Mouse (Mus musculus) spleen, postnatal 4 days (tissue): ENCODE results near the gene Col9a2.
"Not testable (repeated sequence)": the region's sequence is repeated elsewhere in the genome, so short reads cannot be mapped to it uniquely, and the experiment has no call there.

Experiments
- DNase-seq, 2 experiments: peaks; one replicate each; pipeline ENCODE4 v3.0.0; 2022; ENCODE audit warnings: low spot score in 2 of 2

Col9a2 gene

GRCm38 (mm10) chr4:121020040-121020790 is 19.0 kb upstream of the Col9a2 start:
- DNase-seq, result no peak

- no peak for DNase-seq
Observed at GRCm38 (mm10) chr4:121021911-121022310, 17.3 kb upstream of the Col9a2 start.

- DNase-seq, result no peak
Observed at GRCm38 (mm10) chr4:121023464-121023863, 15.7 kb upstream of the Col9a2 start.

GRCm38 (mm10) chr4:121023941-121024340 is 15.2 kb upstream of the Col9a2 start:
- peak; percentile 61 to 72 for DNase-seq

- DNase-seq, result no peak
Observed at GRCm38 (mm10) chr4:121025681-121026080, 13.5 kb upstream of the Col9a2 start.

GRCm38 (mm10) chr4:121028146-121028545 is 11.0 kb upstream of the Col9a2 start:
- DNase-seq, result no peak

- DNase-seq, result peak; percentile 64 to 88
Observed at GRCm38 (mm10) chr4:121028659-121029392, 10.4 kb upstream of the Col9a2 start.

GRCm38 (mm10) chr4:121029632-121030031 is 9.6 kb upstream of the Col9a2 start:
- DNase-seq, result no peak

- DNase-seq, result no peak
Observed at GRCm38 (mm10) chr4:121031440-121031839, 7.7 kb upstream of the Col9a2 start.

- DNase-seq, result peak in 1 of 2 experiments; percentile 63
Observed at GRCm38 (mm10) chr4:121033006-121033405, 6.2 kb upstream of the Col9a2 start.

GRCm38 (mm10) chr4:121040323-121040722 is 1.1 kb downstream of the Col9a2 start:
- DNase-seq, result no peak

- peak; percentile 55 to 81 for DNase-seq
Observed at GRCm38 (mm10) chr4:121040897-121041671, 1.9 kb downstream of the Col9a2 start.

GRCm38 (mm10) chr4:121042472-121042871 is 3.3 kb downstream of the Col9a2 start:
- DNase-seq, result no peak

- no peak for DNase-seq
Observed at GRCm38 (mm10) chr4:121042946-121043345, 3.8 kb downstream of the Col9a2 start.

GRCm38 (mm10) chr4:121051863-121052262 is 12.7 kb downstream of the Col9a2 start:
- no peak for DNase-seq

- DNase-seq, result no peak
Observed at GRCm38 (mm10) chr4:121052454-121053323, 13.5 kb downstream of the Col9a2 start.

GRCm38 (mm10) chr4:121056342-121056741 is 17.2 kb downstream of the Col9a2 start:
- no peak for DNase-seq

- DNase-seq, result no peak
Observed at GRCm38 (mm10) chr4:121057032-121057431, 17.8 kb downstream of the Col9a2 start.

GRCm38 (mm10) chr4:121059218-121059617 is 20.0 kb downstream of the Col9a2 start:
- not testable (repeated sequence) for DNase-seq

GRCm38 (mm10) chr4:121065336-121065735 is 26.2 kb downstream of the Col9a2 start:
- DNase-seq, result no peak

- DNase-seq, result no peak
Observed at GRCm38 (mm10) chr4:121074250-121074649, 35.1 kb downstream of the Col9a2 start.
